Mouse (Mus musculus): ENCODE results near the gene Krt34.

DNA sequence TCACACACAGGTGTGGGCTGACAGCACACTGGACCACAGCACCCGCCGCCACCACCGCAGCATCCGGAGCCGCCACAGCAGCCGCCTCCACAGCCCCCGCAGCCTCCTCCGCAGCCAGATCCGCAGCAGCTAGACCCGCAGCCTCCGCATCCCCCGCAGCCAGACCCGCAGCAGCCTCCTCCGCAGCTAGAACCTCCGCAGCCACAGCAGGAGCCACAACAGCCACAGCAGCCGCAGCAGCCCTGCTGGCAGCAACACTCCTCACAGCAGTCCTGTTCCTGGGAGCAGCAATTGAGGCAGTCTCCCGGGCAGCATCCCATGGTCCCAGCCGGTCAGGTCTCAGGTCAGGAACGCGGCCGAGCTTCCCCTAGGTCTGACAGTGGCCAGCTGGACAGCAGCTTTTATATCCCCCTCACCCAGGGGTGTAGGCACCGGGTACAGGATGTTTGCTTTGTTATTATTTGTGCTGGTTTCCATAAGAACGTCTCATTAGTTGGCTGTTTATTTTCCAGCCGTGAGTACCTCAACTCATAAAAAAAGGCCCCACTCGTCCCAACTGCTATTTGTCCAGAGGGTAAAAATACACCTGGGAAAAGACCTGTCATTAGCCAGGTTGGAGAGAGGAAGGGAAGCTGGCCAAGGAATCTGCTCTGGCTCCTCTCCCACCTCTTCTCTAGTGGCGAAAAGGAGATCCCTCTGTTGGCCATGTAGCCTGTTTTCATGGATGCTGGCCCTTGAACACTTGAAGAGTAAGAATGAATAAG is 47.6 kb downstream of the Krt34 start, which contains the start of gene Krtap17-1:
- TF ChIP-seq POLR2A (IDR thresholded peaks at IDR 0.05; ENCODE audit: insufficient read length, low read depth) = no peak
- no peak for TF ChIP-seq MAX (IDR thresholded peaks at IDR 0.05; ENCODE audit: low read depth)
- TF ChIP-seq MYOG (IDR thresholded peaks at IDR 0.05; ENCODE audit: control insufficient read depth in 1 of 3, insufficient read depth in 1 of 3, insufficient read length in 2 of 3, low read depth in 2 of 3) = no peak
- TF ChIP-seq E2F4 (IDR thresholded peaks at IDR 0.05; ENCODE audit: insufficient read depth) = no peak
- no peak for TF ChIP-seq USF1 (IDR thresholded peaks at IDR 0.05; ENCODE audit: low read depth)
